Mouse (Mus musculus): ENCODE results near the gene Xlr3c. TPM values are rescaled to one million over a fixed set of nuclear protein-coding genes. Genes with fewer than 3 reads are reported as not detected.
A peak's percentile ranks its signal among the peaks of the same experiment; 100 is the strongest.
"Not testable (repeated sequence)": the region's sequence is repeated elsewhere in the genome, so short reads cannot be mapped to it uniquely, and the experiment has no call there.

Gene Xlr3c
- not detected in 2 replicates for polyA plus RNA-seq (2014; fragmentation: Nextera tagmentation; extraction: Ambion mirVana)

DNA sequence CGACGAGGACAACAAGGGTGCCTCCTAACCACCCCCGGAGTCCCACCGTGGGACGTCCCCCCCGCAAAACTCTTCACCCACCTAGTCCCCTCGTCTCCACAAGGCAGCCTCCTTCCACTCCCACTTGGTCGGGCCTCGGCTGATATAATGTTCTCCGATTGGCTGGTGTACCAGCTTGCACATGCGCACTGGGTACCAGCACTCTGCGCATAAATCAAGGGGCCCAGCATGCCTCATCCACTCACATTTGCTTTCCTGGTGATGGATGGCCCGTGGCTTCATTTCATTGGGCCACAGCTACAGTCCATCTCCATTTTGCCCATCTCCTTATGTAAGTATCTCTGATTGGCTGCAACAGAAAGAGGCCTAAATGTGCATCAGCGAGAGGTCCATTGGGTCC is at the start of gene Xlr3c:
Gene Xlr3c (minus strand): TSS at position 121 of the 400 bp plus-strand sequence.
- 85% methylated on average over 14 of the region's 14 CpGs for WGBS
- H3K4me1 ChIP-seq (ENCODE audit: control insufficient read depth in 2 of 2, insufficient read depth in 2 of 2, low read length in 2 of 2); H3K4me3 ChIP-seq (ENCODE audit: control insufficient read depth in 1 of 2, insufficient read depth in 1 of 2, low read depth in 1 of 2, low read length in 2 of 2); H3K27me3 ChIP-seq (ENCODE audit: control insufficient read depth, insufficient read depth, low read length); H3K9ac ChIP-seq (ENCODE audit: low read length); H3K27ac ChIP-seq (replicated peaks in 1 of 2; ENCODE audit: control insufficient read depth in 1 of 2, insufficient read depth in 1 of 2, low read depth in 2 of 2, low read length in 2 of 2); H3K4me2 ChIP-seq (ENCODE audit: low read length); H3K36me3 ChIP-seq (ENCODE audit: control insufficient read depth, insufficient read depth, low read length); H3K9me3 ChIP-seq (ENCODE audit: control insufficient read depth, low read length); ATAC-seq (ENCODE audit: insufficient number of reproducible peaks, insufficient read depth, low FRiP score, low read depth): not testable (repeated sequence)

GRCm38 (mm10) chrX:73312522-73312921 is 47.3 kb upstream of the Xlr3c start:
- Histone ChIP-seq H3K4me3 (ENCODE audit: control insufficient read depth in 1 of 2, insufficient read depth in 1 of 2, low read depth in 1 of 2, low read length in 2 of 2) (no peak overlapping the region), H3K36me3 (ENCODE audit: control insufficient read depth, insufficient read depth, low read length) (no peaks in the 10 kb centered on the region), H3K4me2 (ENCODE audit: low read length) (no peak overlapping the region), H3K9me3 (ENCODE audit: control insufficient read depth, low read length) (no peaks in the 10 kb centered on the region), H3K4me1 (ENCODE audit: control insufficient read depth in 2 of 2, insufficient read depth in 2 of 2, low read length in 2 of 2) (no peaks in the 10 kb centered on the region), H3K9ac (ENCODE audit: low read length) (no peak overlapping the region), H3K27me3 (ENCODE audit: control insufficient read depth, insufficient read depth, low read length) (no peaks in the 10 kb centered on the region), H3K27ac (replicated peaks in 1 of 2; ENCODE audit: control insufficient read depth in 1 of 2, insufficient read depth in 1 of 2, low read depth in 2 of 2, low read length in 2 of 2) (no peak overlapping the region)
- WGBS: 17% methylated on average over 3 of the region's 3 CpGs
- no peak for ATAC-seq (ENCODE audit: insufficient number of reproducible peaks, insufficient read depth, low FRiP score, low read depth)

DNA sequence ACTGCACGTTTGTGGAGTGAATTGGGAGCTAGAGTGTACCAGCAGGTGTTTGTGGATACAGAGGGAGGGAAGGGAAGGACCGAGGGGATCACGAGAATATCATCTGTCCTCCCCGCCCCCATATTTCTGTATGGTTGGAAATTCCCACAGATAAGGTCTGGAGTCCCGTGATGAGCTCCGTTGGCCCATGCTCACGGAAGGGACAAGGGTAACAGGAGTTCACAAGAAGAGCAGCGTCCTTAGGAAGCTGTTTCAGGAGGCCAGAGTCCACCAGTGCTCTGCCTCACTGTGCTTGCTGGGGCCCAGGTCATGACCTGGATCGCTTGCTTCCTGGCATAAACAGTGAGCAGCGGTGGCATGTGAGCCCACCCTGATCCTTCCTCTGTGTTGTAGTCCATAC is 30.6 kb upstream of the Xlr3c start:
- H3K27me3 ChIP-seq (ENCODE audit: control insufficient read depth, insufficient read depth, low read length); H3K4me2 ChIP-seq (ENCODE audit: low read length); H3K4me1 ChIP-seq (ENCODE audit: control insufficient read depth in 2 of 2, insufficient read depth in 2 of 2, low read length in 2 of 2); H3K27ac ChIP-seq (replicated peaks in 1 of 2; ENCODE audit: control insufficient read depth in 1 of 2, insufficient read depth in 1 of 2, low read depth in 2 of 2, low read length in 2 of 2); ATAC-seq (ENCODE audit: insufficient number of reproducible peaks, insufficient read depth, low FRiP score, low read depth); H3K4me3 ChIP-seq (ENCODE audit: control insufficient read depth in 1 of 2, insufficient read depth in 1 of 2, low read depth in 1 of 2, low read length in 2 of 2); H3K9ac ChIP-seq (ENCODE audit: low read length); H3K9me3 ChIP-seq (ENCODE audit: control insufficient read depth, low read length); H3K36me3 ChIP-seq (ENCODE audit: control insufficient read depth, insufficient read depth, low read length): not testable (repeated sequence)
- WGBS: 53% methylated on average over 6 of the region's 10 CpGs

GRCm38 (mm10) chrX:73292876-73293275 is 27.7 kb upstream of the Xlr3c start, which contains the start of the genes Xlr5a and Xlr5c:
Xlr5a (minus strand) TSS chrX:73292976.
Xlr5c (minus strand) TSS chrX:73292976.
- not testable (repeated sequence) for H3K36me3 ChIP-seq (ENCODE audit: control insufficient read depth, insufficient read depth, low read length); H3K4me3 ChIP-seq (ENCODE audit: control insufficient read depth in 1 of 2, insufficient read depth in 1 of 2, low read depth in 1 of 2, low read length in 2 of 2); H3K27me3 ChIP-seq (ENCODE audit: control insufficient read depth, insufficient read depth, low read length); H3K9me3 ChIP-seq (ENCODE audit: control insufficient read depth, low read length); H3K4me1 ChIP-seq (ENCODE audit: control insufficient read depth in 2 of 2, insufficient read depth in 2 of 2, low read length in 2 of 2); H3K9ac ChIP-seq (ENCODE audit: low read length); ATAC-seq (ENCODE audit: insufficient number of reproducible peaks, insufficient read depth, low FRiP score, low read depth); H3K4me2 ChIP-seq (ENCODE audit: low read length); H3K27ac ChIP-seq (replicated peaks in 1 of 2; ENCODE audit: control insufficient read depth in 1 of 2, insufficient read depth in 1 of 2, low read depth in 2 of 2, low read length in 2 of 2)
- 89% methylated on average over 12 of the region's 17 CpGs for WGBS

DNA sequence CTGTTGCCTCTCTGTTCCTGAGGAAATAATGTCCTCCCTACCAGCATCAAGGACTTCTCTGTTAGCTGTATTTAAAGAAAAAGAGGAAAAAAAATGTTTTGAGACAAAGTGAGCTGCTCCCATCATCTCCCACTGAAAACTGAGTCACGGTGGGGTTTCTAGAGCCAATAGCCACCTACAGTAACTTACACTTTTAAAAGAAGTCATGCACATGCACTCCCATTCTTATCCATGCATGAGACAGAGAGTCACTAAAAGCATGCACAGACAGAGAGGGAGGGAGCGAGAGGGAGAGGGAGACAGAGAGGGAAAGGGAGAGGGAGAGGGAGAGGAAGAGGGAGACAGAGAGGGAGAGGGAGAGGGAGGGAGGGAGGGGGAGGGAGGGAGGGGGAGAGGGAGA is 2.8 kb downstream of the Xlr3c start:
- ATAC-seq (ENCODE audit: insufficient number of reproducible peaks, insufficient read depth, low FRiP score, low read depth); H3K9ac ChIP-seq (ENCODE audit: low read length): not testable (repeated sequence)
- WGBS: 79% methylated on average over 1 of the region's 2 CpGs

DNA sequence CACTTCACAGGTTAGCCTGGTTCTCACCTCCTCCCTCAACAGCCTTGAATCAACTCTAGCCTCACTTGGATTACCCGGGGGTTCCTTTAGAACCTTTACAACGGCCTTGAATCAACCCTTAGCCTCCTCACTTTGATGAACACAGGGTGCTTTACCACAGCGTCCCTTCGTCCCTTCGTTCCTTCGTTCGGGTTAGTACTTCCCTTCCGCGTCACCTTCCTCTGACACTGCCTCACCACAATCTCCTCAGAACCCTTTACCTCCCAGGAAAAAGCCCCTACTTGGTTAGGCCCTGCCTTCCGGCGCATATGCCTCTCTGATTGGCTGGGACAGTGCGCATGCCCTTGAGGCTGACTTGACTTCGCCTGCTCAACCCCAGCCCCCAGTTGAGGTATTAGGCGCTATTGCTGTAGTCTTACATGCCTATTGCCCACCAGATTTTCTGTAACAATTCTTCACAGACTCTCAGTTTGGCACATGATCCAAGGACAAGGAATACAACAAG is 22.3 kb downstream of the Xlr3c start, which contains the start of gene Xlr4c:
Gene Xlr4c (minus strand): TSS at position 310 of the 505 bp plus-strand sequence.
- H3K36me3 ChIP-seq (ENCODE audit: control insufficient read depth, insufficient read depth, low read length); H3K4me1 ChIP-seq (ENCODE audit: control insufficient read depth in 2 of 2, insufficient read depth in 2 of 2, low read length in 2 of 2); H3K9ac ChIP-seq (ENCODE audit: low read length); ATAC-seq (ENCODE audit: insufficient number of reproducible peaks, insufficient read depth, low FRiP score, low read depth); H3K4me2 ChIP-seq (ENCODE audit: low read length); H3K27ac ChIP-seq (replicated peaks in 1 of 2; ENCODE audit: control insufficient read depth in 1 of 2, insufficient read depth in 1 of 2, low read depth in 2 of 2, low read length in 2 of 2); H3K9me3 ChIP-seq (ENCODE audit: control insufficient read depth, low read length); H3K27me3 ChIP-seq (ENCODE audit: control insufficient read depth, insufficient read depth, low read length); H3K4me3 ChIP-seq (ENCODE audit: control insufficient read depth in 1 of 2, insufficient read depth in 1 of 2, low read depth in 1 of 2, low read length in 2 of 2): not testable (repeated sequence)
- 84% methylated on average over 11 of the region's 14 CpGs for WGBS

More for the DNA sequence above, 2.8 kb downstream of the Xlr3c start:
- not testable (repeated sequence) for H3K4me2 ChIP-seq (ENCODE audit: low read length); H3K36me3 ChIP-seq (ENCODE audit: control insufficient read depth, insufficient read depth, low read length); H3K4me1 ChIP-seq (ENCODE audit: control insufficient read depth in 2 of 2, insufficient read depth in 2 of 2, low read length in 2 of 2); H3K27me3 ChIP-seq (ENCODE audit: control insufficient read depth, insufficient read depth, low read length); H3K9me3 ChIP-seq (ENCODE audit: control insufficient read depth, low read length); H3K4me3 ChIP-seq (ENCODE audit: control insufficient read depth in 1 of 2, insufficient read depth in 1 of 2, low read depth in 1 of 2, low read length in 2 of 2); H3K27ac ChIP-seq (replicated peaks in 1 of 2; ENCODE audit: control insufficient read depth in 1 of 2, insufficient read depth in 1 of 2, low read depth in 2 of 2, low read length in 2 of 2)

DNA sequence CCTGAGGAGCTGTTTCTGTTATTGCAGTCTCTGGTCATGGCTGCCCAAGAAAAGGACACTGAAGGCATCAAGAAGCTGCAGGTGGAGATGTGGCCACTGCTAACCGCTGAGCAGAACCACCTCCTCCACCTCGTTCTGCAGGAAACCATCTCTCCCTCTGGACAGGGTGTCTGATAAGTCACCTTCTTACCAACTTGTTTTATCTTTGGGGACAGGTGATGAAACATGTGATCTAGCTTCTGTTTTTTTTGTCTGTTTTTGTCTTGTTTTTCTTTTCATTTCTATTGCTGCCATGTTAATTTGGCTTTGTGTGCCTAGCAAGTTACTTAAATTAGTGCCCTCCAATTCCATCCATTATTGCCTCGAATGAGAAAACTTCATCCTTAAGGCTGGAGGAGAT is 35.9 kb downstream of the Xlr3c start:
- H3K4me1 ChIP-seq (ENCODE audit: control insufficient read depth in 2 of 2, insufficient read depth in 2 of 2, low read length in 2 of 2): peaks cover 2 to 3% of the 10 kb centered on the region in 2 experiments; a peak in 1 of 4 replicates
- H3K9me3 ChIP-seq (ENCODE audit: control insufficient read depth, low read length): no peaks in the 10 kb centered on the region
- ATAC-seq (ENCODE audit: insufficient number of reproducible peaks, insufficient read depth, low FRiP score, low read depth): no peak
- H3K27ac ChIP-seq (replicated peaks in 1 of 2; ENCODE audit: control insufficient read depth in 1 of 2, insufficient read depth in 1 of 2, low read depth in 2 of 2, low read length in 2 of 2): no peak overlapping the region
- no peaks in the 10 kb centered on the region for H3K27me3 ChIP-seq (ENCODE audit: control insufficient read depth, insufficient read depth, low read length)
- H3K36me3 ChIP-seq (ENCODE audit: control insufficient read depth, insufficient read depth, low read length): no peaks in the 10 kb centered on the region
- peak overlapping the region; percentile 85 for H3K4me2 ChIP-seq (ENCODE audit: low read length)
- peak overlapping the region; percentile 74 for H3K9ac ChIP-seq (ENCODE audit: low read length)
- peak overlapping the region; percentile 62 to 76 for H3K4me3 ChIP-seq (ENCODE audit: control insufficient read depth in 1 of 2, insufficient read depth in 1 of 2, low read depth in 1 of 2, low read length in 2 of 2)
- 33% methylated on average over 3 of the region's 3 CpGs for WGBS
